20 mouse cellular contexts compared by ENCODE assay signal in the genomic region with DNA sequence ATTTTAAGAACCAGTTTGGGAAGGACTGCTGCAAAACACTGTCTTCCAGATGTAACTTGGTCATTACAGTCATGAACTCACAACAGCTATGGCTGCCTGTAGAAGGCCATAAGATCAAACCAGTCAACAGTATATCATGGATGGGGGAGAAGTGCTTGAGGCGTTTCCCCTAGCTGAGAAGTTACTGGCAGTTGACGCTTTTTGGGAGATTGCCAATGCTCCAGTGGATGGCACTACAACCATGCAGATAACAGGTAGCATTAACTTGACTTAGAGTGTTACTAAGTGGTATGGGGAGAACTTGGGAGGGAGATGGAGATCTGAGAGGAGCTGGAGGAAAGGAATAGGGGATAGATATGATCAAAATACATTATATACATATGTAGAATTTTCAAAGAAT. TPM values are rescaled to one million over a fixed set of nuclear protein-coding genes. Genes with fewer than 3 reads are reported as not detected.
"Had no signal": no experiment of that assay in that cellular context is flagged by ENCODE, and none has a peak within 500 bp of the region (broad histone marks: within the 10 kb centered on the region; RNA-seq: fewer than 3 reads in every experiment).

No protein-coding gene starts in this region.

- H3K27me3 ChIP-seq: neural tube, embryonic 12.5 days; neural tube, embryonic 13.5 days; neural tube, embryonic 15.5 days; stomach, embryonic 15.5 days had no signal

- H3K4me3 ChIP-seq: neural tube, embryonic 12.5 days; neural tube, embryonic 13.5 days; neural tube, embryonic 15.5 days; stomach, embryonic 15.5 days had no signal

- H3K9me3 ChIP-seq: neural tube, embryonic 12.5 days; neural tube, embryonic 13.5 days; neural tube, embryonic 15.5 days; stomach, embryonic 15.5 days had no signal

- H3K4me1 ChIP-seq: neural tube, embryonic 12.5 days; neural tube, embryonic 13.5 days; neural tube, embryonic 15.5 days; stomach, embryonic 15.5 days had no signal

- H3K27ac ChIP-seq: neural tube, embryonic 12.5 days; neural tube, embryonic 13.5 days; neural tube, embryonic 15.5 days; stomach, embryonic 15.5 days; stomach, postnatal 0 days had no signal

- H3K36me3 ChIP-seq: neural tube, embryonic 15.5 days; stomach, embryonic 15.5 days had no signal

- H3K9ac ChIP-seq: neural tube, embryonic 12.5 days; neural tube, embryonic 13.5 days; neural tube, embryonic 15.5 days; stomach, embryonic 15.5 days had no signal

- DNase-seq: retina, postnatal 1 day; right cerebral cortex, adult 18-20 months; right cerebral cortex, postnatal 14 days; right cerebral cortex, postnatal 25 days; right cerebral cortex, postnatal 4 days; spleen, adult 18-20 months; thymus, adult 18-20 months; thymus, adult 2 months; thymus, postnatal 14 days; thymus, postnatal 25 days; thymus, postnatal 36 days; thymus, postnatal 4 days had no signal

RNA-seq across cellular contexts. Expression of a gene that starts 5.9 kb away (rescaled TPM):
- polyA plus RNA-seq: small intestine, adult 2 months; spleen, adult 2 months; testis, adult 2 months; thymus, adult 2 months had no signal
